Mouse (Mus musculus): ENCODE data around the gene Mcub. TPM values are rescaled to one million over a fixed set of nuclear protein-coding genes. Genes with fewer than 3 reads are reported as not detected.

Gene Mcub
- polyA plus RNA-seq, 1 experiment, result 13.1 TPM

- Histone ChIP-seq H3K4me3 (ENCODE audit: control insufficient read depth, insufficient read depth, low read length) (no peak overlapping the region), H3K27me3 (ENCODE audit: control insufficient read depth, insufficient read depth, low read length) (no peaks in the 10 kb centered on the region), H3K4me1 (replicated peaks; ENCODE audit: control insufficient read depth, insufficient read depth, low read length) (no peaks in the 10 kb centered on the region), H3K27ac (ENCODE audit: control insufficient read depth, insufficient read depth, low read length) (no peak overlapping the region), H3K36me3 (ENCODE audit: control insufficient read depth, insufficient read depth, low read length) (peaks cover 29% of the 10 kb centered on the region)
- no peak for DNase-seq
- no peak for TF ChIP-seq CTCF (IDR thresholded peaks at IDR 0.05; ENCODE audit: borderline replicate concordance, control insufficient read depth, extremely low read depth, insufficient read depth, low read length, poor library complexity)
- TF ChIP-seq POLR2A (IDR thresholded peaks at IDR 0.05; ENCODE audit: control insufficient read depth, extremely low read depth, insufficient read depth, low read length, poor library complexity), result no peak
- 98% methylated on average over 3 of the region's 3 CpGs for WGBS
These were observed 76.9 kb downstream of the Mcub start for GRCm38 (mm10) chr3:129893143-129893542.

GRCm38 (mm10) chr3:129892003-129892402 is 78.0 kb downstream of the Mcub start:
- TF ChIP-seq POLR2A (IDR thresholded peaks at IDR 0.05; ENCODE audit: control insufficient read depth, extremely low read depth, insufficient read depth, low read length, poor library complexity) (no peak), CTCF (IDR thresholded peaks at IDR 0.05; ENCODE audit: borderline replicate concordance, control insufficient read depth, extremely low read depth, insufficient read depth, low read length, poor library complexity) (no peak)
- WGBS, result 93% methylated on average over 5 of the region's 5 CpGs
- Histone ChIP-seq H3K36me3 (ENCODE audit: control insufficient read depth, insufficient read depth, low read length) (peaks cover 29% of the 10 kb centered on the region), H3K27me3 (ENCODE audit: control insufficient read depth, insufficient read depth, low read length) (no peaks in the 10 kb centered on the region), H3K27ac (ENCODE audit: control insufficient read depth, insufficient read depth, low read length) (no peak overlapping the region), H3K4me1 (replicated peaks; ENCODE audit: control insufficient read depth, insufficient read depth, low read length) (no peaks in the 10 kb centered on the region), H3K4me3 (ENCODE audit: control insufficient read depth, insufficient read depth, low read length) (no peak overlapping the region)
- no peak for DNase-seq

- peaks cover 21% of the 10 kb centered on the region for H3K36me3 ChIP-seq (ENCODE audit: control insufficient read depth, insufficient read depth, low read length)
- no peak overlapping the region for H3K27ac ChIP-seq (ENCODE audit: control insufficient read depth, insufficient read depth, low read length)
- H3K4me1 ChIP-seq (replicated peaks; ENCODE audit: control insufficient read depth, insufficient read depth, low read length), result peaks cover 2% of the 10 kb centered on the region
- no peak overlapping the region for H3K4me3 ChIP-seq (ENCODE audit: control insufficient read depth, insufficient read depth, low read length)
- no peak for DNase-seq
- H3K27me3 ChIP-seq (ENCODE audit: control insufficient read depth, insufficient read depth, low read length), result no peaks in the 10 kb centered on the region
- WGBS, result 96% methylated on average over 13 of the region's 13 CpGs
- TF ChIP-seq POLR2A (IDR thresholded peaks at IDR 0.05; ENCODE audit: control insufficient read depth, extremely low read depth, insufficient read depth, low read length, poor library complexity), result no peak
- TF ChIP-seq CTCF (IDR thresholded peaks at IDR 0.05; ENCODE audit: borderline replicate concordance, control insufficient read depth, extremely low read depth, insufficient read depth, low read length, poor library complexity), result no peak
These were observed 82.1 kb downstream of the Mcub start for GRCm38 (mm10) chr3:129887779-129888517.

DNA sequence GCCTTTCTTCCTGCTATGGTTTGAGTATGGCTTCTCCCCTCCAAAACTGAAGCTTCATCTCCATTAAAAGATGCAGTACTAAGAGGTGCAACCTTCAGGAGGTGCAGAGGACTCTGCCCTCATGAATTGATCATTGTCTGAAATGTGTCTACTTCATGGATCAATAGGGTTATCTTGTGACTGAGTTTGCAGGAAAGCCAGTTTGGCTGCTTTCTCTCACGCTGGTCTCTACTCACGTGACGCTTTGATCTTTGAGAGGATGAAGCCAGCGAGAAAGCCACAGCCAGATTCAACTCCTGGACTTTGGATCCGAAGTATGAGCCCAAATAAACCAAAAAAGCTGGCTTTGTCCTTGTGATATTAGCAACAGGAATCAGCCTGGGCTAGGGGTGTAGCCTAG is 83.6 kb downstream of the Mcub start:
- H3K36me3 ChIP-seq (ENCODE audit: control insufficient read depth, insufficient read depth, low read length), result peaks cover 13% of the 10 kb centered on the region
- no peak overlapping the region for H3K27ac ChIP-seq (ENCODE audit: control insufficient read depth, insufficient read depth, low read length)
- 91% methylated on average over 5 of the region's 5 CpGs for WGBS
- no peaks in the 10 kb centered on the region for H3K27me3 ChIP-seq (ENCODE audit: control insufficient read depth, insufficient read depth, low read length)
- DNase-seq, result no peak
- H3K4me1 ChIP-seq (replicated peaks; ENCODE audit: control insufficient read depth, insufficient read depth, low read length), result peaks cover 13% of the 10 kb centered on the region
- TF ChIP-seq POLR2A (IDR thresholded peaks at IDR 0.05; ENCODE audit: control insufficient read depth, extremely low read depth, insufficient read depth, low read length, poor library complexity), result no peak
- TF ChIP-seq CTCF (IDR thresholded peaks at IDR 0.05; ENCODE audit: borderline replicate concordance, control insufficient read depth, extremely low read depth, insufficient read depth, low read length, poor library complexity), result no peak
- H3K4me3 ChIP-seq (ENCODE audit: control insufficient read depth, insufficient read depth, low read length), result no peak overlapping the region

DNA sequence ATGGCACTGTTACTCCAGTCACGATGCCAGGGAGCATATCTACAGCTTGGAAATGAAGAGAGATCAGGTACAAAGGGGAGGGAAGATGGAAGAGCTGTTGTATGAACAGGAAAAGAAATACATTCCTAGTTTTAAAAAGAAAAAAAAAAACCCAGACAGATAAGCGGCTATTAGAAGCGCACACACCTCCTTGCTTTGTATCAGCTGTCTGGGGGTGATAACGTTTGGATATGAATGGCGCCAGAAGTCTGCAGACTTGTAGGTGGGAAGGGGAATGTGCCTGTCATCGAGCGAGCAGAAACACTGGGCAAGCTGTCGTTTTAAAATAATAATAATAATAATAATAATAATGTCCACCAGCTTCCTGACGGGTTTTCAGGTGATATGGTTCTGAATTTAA is 84.4 kb downstream of the Mcub start:
- H3K36me3 ChIP-seq (ENCODE audit: control insufficient read depth, insufficient read depth, low read length), result peaks cover 6% of the 10 kb centered on the region; the same call in 1 of the 2 replicates
- 96% methylated on average over 9 of the region's 9 CpGs for WGBS
- DNase-seq, result no peak
- no peak overlapping the region for H3K27ac ChIP-seq (ENCODE audit: control insufficient read depth, insufficient read depth, low read length)
- TF ChIP-seq CTCF (IDR thresholded peaks at IDR 0.05; ENCODE audit: borderline replicate concordance, control insufficient read depth, extremely low read depth, insufficient read depth, low read length, poor library complexity) (no peak), POLR2A (IDR thresholded peaks at IDR 0.05; ENCODE audit: control insufficient read depth, extremely low read depth, insufficient read depth, low read length, poor library complexity) (no peak)
- peaks cover 20% of the 10 kb centered on the region for H3K4me1 ChIP-seq (replicated peaks; ENCODE audit: control insufficient read depth, insufficient read depth, low read length)
- H3K27me3 ChIP-seq (ENCODE audit: control insufficient read depth, insufficient read depth, low read length), result no peaks in the 10 kb centered on the region
- no peak overlapping the region for H3K4me3 ChIP-seq (ENCODE audit: control insufficient read depth, insufficient read depth, low read length)

- H3K36me3 ChIP-seq (ENCODE audit: control insufficient read depth, insufficient read depth, low read length), result no peaks in the 10 kb centered on the region
- peak overlapping the region; percentile 84 for H3K27ac ChIP-seq (ENCODE audit: control insufficient read depth, insufficient read depth, low read length)
- no peak overlapping the region for H3K4me3 ChIP-seq (ENCODE audit: control insufficient read depth, insufficient read depth, low read length)
- H3K4me1 ChIP-seq (replicated peaks; ENCODE audit: control insufficient read depth, insufficient read depth, low read length), result peaks cover 26% of the 10 kb centered on the region
- DNase-seq, result peak; percentile 37
- TF ChIP-seq CTCF (IDR thresholded peaks at IDR 0.05; ENCODE audit: borderline replicate concordance, control insufficient read depth, extremely low read depth, insufficient read depth, low read length, poor library complexity), result no peak
- TF ChIP-seq POLR2A (IDR thresholded peaks at IDR 0.05; ENCODE audit: control insufficient read depth, extremely low read depth, insufficient read depth, low read length, poor library complexity), result no peak
- H3K27me3 ChIP-seq (ENCODE audit: control insufficient read depth, insufficient read depth, low read length), result no peaks in the 10 kb centered on the region
- WGBS, result 48% methylated on average over 8 of the region's 8 CpGs
These were observed 88.9 kb downstream of the Mcub start for GRCm38 (mm10) chr3:129880925-129881593.

Measured in thymus, adult 2 months (tissue).